Mouse (Mus musculus) bone marrow, adult 2 months (tissue): Measurements from ENCODE around the gene Rad1.

Experiments used
- CTCF ChIP-seq: fragments of 200-500 bp; IDR thresholded peaks from 2 replicates; pipeline ENCODE4 v1.5.1; 2011; ENCODE audit warnings: low read length, control low read depth; ENCODE audit not compliant: control insufficient read depth, insufficient read depth
- POLR2A ChIP-seq: fragments of 200-500 bp; IDR thresholded peaks from 2 replicates; pipeline ENCODE4 v1.6.1; 2011; ENCODE audit warnings: low read depth, mild to moderate bottlenecking, control low read depth, low read length, borderline replicate concordance; ENCODE audit not compliant: control insufficient read depth

DNA sequence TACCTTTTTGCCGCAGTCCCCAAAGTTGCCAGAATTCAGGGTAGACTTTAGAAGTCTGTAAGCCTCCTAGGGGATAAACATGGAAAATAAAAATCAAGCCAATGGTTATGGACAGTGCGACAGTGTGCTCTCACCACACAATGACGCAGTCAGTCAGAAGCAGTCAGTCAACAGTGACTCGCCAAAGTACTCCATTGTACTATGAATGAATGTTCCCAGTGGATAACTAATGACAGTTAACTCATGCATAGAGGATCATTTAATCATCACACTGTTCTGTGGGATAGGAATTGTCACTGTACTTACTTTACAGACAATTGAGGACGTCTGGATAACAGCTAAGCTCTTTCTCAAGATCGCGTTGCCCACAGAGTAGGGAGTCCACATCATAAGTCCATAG is 29.3 kb downstream of the Rad1 start:
- TF ChIP-seq POLR2A: no peak
- TF ChIP-seq CTCF: no peak
